Comparison of ENCODE assay signal across 8 mouse cellular contexts in the genomic region with DNA sequence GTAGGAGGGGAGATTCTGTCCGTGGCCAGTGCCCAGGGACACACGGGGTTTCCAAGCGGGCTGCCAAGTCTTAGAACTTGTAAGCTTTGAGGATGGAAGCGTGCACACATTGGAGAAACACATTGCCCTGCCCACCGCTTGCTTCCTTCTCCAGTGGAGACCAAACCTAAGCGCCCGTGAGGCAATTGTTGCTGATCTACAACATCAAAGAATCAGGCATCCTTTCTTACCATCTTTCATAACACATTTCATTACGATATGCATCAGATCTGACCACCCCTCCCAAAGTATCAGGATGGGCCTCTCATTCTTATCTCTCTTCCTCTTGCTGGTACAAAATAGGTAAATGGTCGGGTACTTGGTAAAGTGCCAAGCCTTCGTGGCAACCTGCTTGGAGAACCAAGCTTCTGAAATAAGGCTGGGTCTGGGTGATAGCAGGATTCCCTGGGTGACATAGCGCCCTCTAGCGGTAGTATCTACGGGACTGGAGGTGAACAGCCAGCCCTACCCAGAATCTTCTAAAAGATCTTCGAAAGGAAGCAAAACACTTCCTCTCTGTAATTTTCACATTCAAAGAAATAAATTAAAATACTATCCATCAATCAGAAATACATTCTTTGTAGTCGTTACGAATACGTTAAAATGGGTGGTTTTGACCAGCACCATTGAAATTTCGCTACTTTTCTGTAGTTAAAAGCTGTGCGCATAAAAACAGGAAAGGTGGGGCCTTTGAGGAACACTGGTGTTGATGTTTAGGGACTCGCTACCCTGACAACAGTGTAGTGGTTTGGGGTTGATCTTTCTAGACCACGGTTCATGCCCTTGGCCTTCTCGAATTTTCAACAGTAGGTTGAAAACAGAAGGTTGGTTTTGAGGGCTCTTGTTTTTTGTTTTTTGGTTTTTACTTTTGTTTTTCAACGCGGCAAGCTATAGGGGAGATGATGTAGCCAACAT. TPM values are rescaled to one million over a fixed set of nuclear protein-coding genes. Genes with fewer than 3 reads are reported as not detected.
DNase-seq lines count a peak whose midpoint lies in the region; ATAC-seq and TF ChIP-seq lines count a peak whose summit lies in the region.

No protein-coding gene starts in this region.

- 0 out of 2 replicates have a peak, but pooled peaks cover 4% of the 10 kb centered on the region for H3K4me1 ChIP-seq in lung, postnatal 0 days (ENCODE audit: insufficient read depth, low read depth, low read length)

- no peaks in the 10 kb centered on the region for H3K9me3 ChIP-seq in lung, postnatal 0 days (ENCODE audit: low read length)

- H3K4me3 ChIP-seq in lung, postnatal 0 days (ENCODE audit: low read depth, low read length) = no peak overlapping the region

- TF ChIP-seq EP300 in lung, postnatal 0 days (IDR thresholded peaks at IDR 0.05) = no peak

- peak; percentile 51 for DNase-seq in 3T3-L1 (ENCODE audit: low read depth, low spot score)
- DNase-seq in CD8-positive naive resting alpha-beta T cell, adult 2 months (ENCODE audit: low read depth in 2 of 2, low spot score in 2 of 2) = peak; percentile 94 to 96
- peak; percentile 45 for DNase-seq in brain, embryonic 14.5 days (ENCODE audit: low read depth)
- DNase-seq in frontal cortex, postnatal 36 days (ENCODE audit: low spot score in 2 of 2) = peak; percentile 60 to 68
- peak; percentile 88 for DNase-seq in layer of hippocampus, adult 11-12 months (ENCODE audit: low spot score)
- peak; percentile 75 for DNase-seq in lung, postnatal 0 days (ENCODE audit: low spot score)
- DNase-seq in right cerebral cortex, postnatal 36 days (ENCODE audit: low spot score in 2 of 2) = peak; percentile 30 to 40
- DNase-seq in yolk sac, embryonic 10.5 days (ENCODE audit: low spot score) = no peak

- no peak overlapping the region for H3K27ac ChIP-seq in lung, postnatal 0 days (ENCODE audit: low read length)

- H3K36me3 ChIP-seq in lung, postnatal 0 days (ENCODE audit: insufficient read depth, low read length) = no peaks in the 10 kb centered on the region

- 0 out of 2 replicates have a peak, but pooled peaks have one; percentile 48 for ATAC-seq in lung, postnatal 0 days

- TF ChIP-seq POLR2A in brain, embryonic 14.5 days (IDR thresholded peaks at IDR 0.05; ENCODE audit: borderline replicate concordance, extremely low read depth, insufficient read depth, insufficient read length, poor library complexity, severe bottlenecking) = no peak

- no peak overlapping the region for H3K9ac ChIP-seq in lung, postnatal 0 days (replicated peaks; ENCODE audit: low read depth)

- H3K27me3 ChIP-seq in lung, postnatal 0 days (replicated peaks; ENCODE audit: insufficient read depth, low read length) = no peaks in the 10 kb centered on the region

- peak; percentile 65; the same call in 1 of the 2 replicates for TF ChIP-seq CTCF in brain, embryonic 14.5 days (IDR thresholded peaks at IDR 0.05; ENCODE audit: borderline replicate concordance, extremely low read depth, insufficient read depth, insufficient read length)
- TF ChIP-seq CTCF in lung, postnatal 0 days (IDR thresholded peaks at IDR 0.05) = peak; percentile 83

- H3K4me2 ChIP-seq in lung, postnatal 0 days (replicated peaks; ENCODE audit: low read depth, low read length) = no peak overlapping the region

- 59% methylated on average over 24 of the region's 24 CpGs for WGBS in lung, postnatal 0 days

RNA-seq across cellular contexts. Expression of gene Tagap, which starts 2.1 kb away (rescaled TPM):
- 0.25 and 0.37 TPM in 2 replicates for polyA plus RNA-seq in brain, embryonic 14.5 days (2012; rRNA removed)
- polyA plus RNA-seq in lung, postnatal 0 days (2015; fragmentation: Nextera tagmentation; extraction: Ambion mirVana) = 1.3 and 1.4 TPM in 2 replicates

RNA-seq across cellular contexts. Expression of gene Rsph3a, which starts 17.6 kb away (rescaled TPM):
- 55.0 and 58.5 TPM in 2 replicates for polyA plus RNA-seq in brain, embryonic 14.5 days (2012; rRNA removed)
- 58.1 and 60.5 TPM in 2 replicates for polyA plus RNA-seq in lung, postnatal 0 days (2015; fragmentation: Nextera tagmentation; extraction: Ambion mirVana)
